Mouse (Mus musculus) adrenal gland, adult 18-20 months (tissue): ENCODE results near the gene Epb41l1. TPM values are rescaled to one million over a fixed set of nuclear protein-coding genes. Genes with fewer than 3 reads are reported as not detected.

Experiments
- DNase-seq, 2 experiments: peaks; one replicate each; pipeline ENCODE4 v3.0.0; 2021 to 2022; ENCODE audit warnings: low spot score in 2 of 2
- total RNA-seq, 2 experiments: library from RNA; stranded (reverse); gene quantifications; 1 replicate in 1 of 2; 2 replicates in 1 of 2; pipeline ENCODE4 v1.2.3; 2021

The Epb41l1 gene
- total RNA-seq, 2 experiments from 2014 or later = 67.0 to 75.9 TPM

- DNase-seq = no peak
Measured at GRCm38 (mm10) chr2:156524078-156524477, 103.4 kb downstream of the Epb41l1 start.

- DNase-seq = no peak
Measured at GRCm38 (mm10) chr2:156529726-156530125, 109.0 kb downstream of the Epb41l1 start.

- DNase-seq = no peak
Measured at GRCm38 (mm10) chr2:156533160-156533559, 112.5 kb downstream of the Epb41l1 start.

- DNase-seq = no peak
Measured at GRCm38 (mm10) chr2:156538817-156539555, 118.3 kb downstream of the Epb41l1 start.

- no peak for DNase-seq
Measured at GRCm38 (mm10) chr2:156540991-156541390, 120.3 kb downstream of the Epb41l1 start.

GRCm38 (mm10) chr2:156542410-156542809 is 121.7 kb downstream of the Epb41l1 start:
- no peak for DNase-seq

GRCm38 (mm10) chr2:156543804-156544203 is 123.1 kb downstream of the Epb41l1 start:
- DNase-seq = no peak

- DNase-seq = peak; percentile 80 to 86
Measured at GRCm38 (mm10) chr2:156547123-156547891, 126.6 kb downstream of the Epb41l1 start, which contains the start of gene Aar2. Gene Aar2 (plus strand): TSS chr2:156547584.

GRCm38 (mm10) chr2:156552421-156552820 is 131.7 kb downstream of the Epb41l1 start:
- no peak for DNase-seq

GRCm38 (mm10) chr2:156561808-156562207 is 141.1 kb downstream of the Epb41l1 start:
- no peak for DNase-seq

- DNase-seq = no peak
Measured at GRCm38 (mm10) chr2:156563557-156563956, 142.8 kb downstream of the Epb41l1 start.

- no peak for DNase-seq
Measured at GRCm38 (mm10) chr2:156566512-156566911, 145.8 kb downstream of the Epb41l1 start.

- DNase-seq = no peak
Measured at GRCm38 (mm10) chr2:156568647-156569046, 147.9 kb downstream of the Epb41l1 start.

- no peak for DNase-seq
Measured at GRCm38 (mm10) chr2:156569261-156569660, 148.6 kb downstream of the Epb41l1 start.

- DNase-seq = no peak
Measured at GRCm38 (mm10) chr2:156571521-156571920, 150.8 kb downstream of the Epb41l1 start.

GRCm38 (mm10) chr2:156576850-156577587 is 156.3 kb downstream of the Epb41l1 start:
- no peak for DNase-seq

- peak in 1 of 2 experiments; percentile 9 for DNase-seq
Measured at GRCm38 (mm10) chr2:156580507-156580906, 159.8 kb downstream of the Epb41l1 start.

GRCm38 (mm10) chr2:156581244-156581643 is 160.5 kb downstream of the Epb41l1 start:
- peak in 1 of 2 experiments; percentile 13 for DNase-seq

GRCm38 (mm10) chr2:156582887-156583286 is 162.2 kb downstream of the Epb41l1 start:
- DNase-seq = no peak

- DNase-seq = no peak
Measured at GRCm38 (mm10) chr2:156584154-156584796, 163.6 kb downstream of the Epb41l1 start.
